Comparison of ENCODE assay signal across 10 mouse cellular contexts in the genomic region with DNA sequence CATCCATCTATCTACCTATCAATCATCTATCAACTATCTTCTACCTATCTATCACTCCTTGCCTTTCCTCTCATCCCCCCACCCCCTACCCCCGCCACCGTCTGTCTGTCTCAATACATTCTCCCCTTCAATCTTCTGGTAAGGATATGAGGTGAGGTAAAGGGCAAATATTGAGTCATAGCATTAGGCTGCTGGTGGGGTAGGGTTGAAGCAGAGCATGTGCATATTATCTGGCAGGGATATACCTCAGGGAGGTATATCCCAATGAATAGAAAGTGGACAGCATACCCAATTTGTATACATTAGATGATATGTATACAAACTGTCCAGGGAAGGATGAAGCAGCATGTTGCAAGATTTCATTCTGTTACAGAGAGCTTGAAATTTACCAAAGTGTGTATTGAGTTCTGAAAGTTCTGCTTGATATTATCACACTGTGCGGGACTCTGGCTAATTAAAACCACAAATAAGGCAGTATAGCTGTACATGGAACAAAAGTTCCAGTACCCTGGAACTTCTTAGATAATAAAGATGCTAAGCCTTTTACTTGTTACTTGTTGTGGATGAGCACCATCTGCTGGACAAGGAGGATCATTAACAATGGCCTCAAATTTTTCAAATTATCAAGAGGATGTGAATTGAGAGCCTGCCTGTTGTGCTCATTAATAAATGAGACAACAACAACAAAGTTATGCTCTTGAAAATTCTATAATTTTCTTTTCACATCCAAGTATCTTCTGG.
DNase-seq lines count a peak whose midpoint lies in the region; ATAC-seq and TF ChIP-seq lines count a peak whose summit lies in the region.
"Had no signal": no experiment of that assay in that cellular context is flagged by ENCODE, and none has a peak within 500 bp of the region (broad histone marks: within the 10 kb centered on the region; RNA-seq: fewer than 3 reads in every experiment).

No protein-coding gene starts in this region.

- TF ChIP-seq POLR2A in brain, embryonic 14.5 days (IDR thresholded peaks at IDR 0.05; ENCODE audit: borderline replicate concordance, extremely low read depth, insufficient read depth, insufficient read length, poor library complexity, severe bottlenecking) = no peak

- peak; percentile 72 for DNase-seq in embryonic facial prominence, embryonic 11.5 days (ENCODE audit: low spot score)
- DNase-seq in embryonic facial prominence, embryonic 10.5 days (ENCODE audit: low spot score) = no peak
- peak; percentile 47 for DNase-seq in 3T3-L1 (ENCODE audit: low read depth, low spot score)
- DNase-seq in brain, embryonic 14.5 days (ENCODE audit: low read depth) = peak; percentile 89
- DNase-seq in hindlimb bud, embryonic 11.5 days (ENCODE audit: extremely low spot score, low read depth, low spot score) = peak; percentile 16
- DNase-seq in splenic B cell, adult 2 months (ENCODE audit: low read depth, low spot score) = peak; percentile 66
- no peak for DNase-seq in urinary bladder, postnatal 36 days (ENCODE audit: low spot score in 2 of 2)
- DNase-seq in heart, adult 11 months = no peak

- H3K4me3 ChIP-seq in embryonic facial prominence, embryonic 11.5 days (ENCODE audit: low read depth, low read length) = no peak overlapping the region
- no peak overlapping the region for H3K4me3 ChIP-seq in embryonic facial prominence, embryonic 10.5 days
- H3K4me3 ChIP-seq: heart, embryonic 15.5 days; megakaryocyte, embryonic 14.5 days had no signal

- H3K4me2 ChIP-seq in embryonic facial prominence, embryonic 11.5 days (ENCODE audit: low read depth, low read length) = no peak overlapping the region
- H3K4me2 ChIP-seq: heart, embryonic 15.5 days had no signal

- no peaks in the 10 kb centered on the region for H3K9me3 ChIP-seq in embryonic facial prominence, embryonic 11.5 days (replicated peaks; ENCODE audit: control insufficient read depth, low read length)
- H3K9me3 ChIP-seq in embryonic facial prominence, embryonic 10.5 days = no peaks in the 10 kb centered on the region
- H3K9me3 ChIP-seq: heart, embryonic 15.5 days; megakaryocyte, embryonic 14.5 days had no signal

- H3K9ac ChIP-seq in embryonic facial prominence, embryonic 11.5 days (replicated peaks; ENCODE audit: low read length) = no peak overlapping the region
- H3K9ac ChIP-seq: heart, embryonic 15.5 days had no signal

- ATAC-seq in embryonic facial prominence, embryonic 11.5 days (replicated peaks; ENCODE audit: insufficient number of reproducible peaks, low FRiP score, low TSS enrichment, low read depth) = no peak

- H3K27me3 ChIP-seq in embryonic facial prominence, embryonic 11.5 days (ENCODE audit: control insufficient read depth, insufficient read depth, low read length) = no peaks in the 10 kb centered on the region
- H3K27me3 ChIP-seq in embryonic facial prominence, embryonic 10.5 days (replicated peaks; ENCODE audit: low read depth, poor library complexity, severe bottlenecking) = no peaks in the 10 kb centered on the region
- H3K27me3 ChIP-seq in splenic B cell, adult 2 months (ENCODE audit: control insufficient read depth, insufficient read depth, low read length, poor library complexity, severe bottlenecking) = no peaks in the 10 kb centered on the region
- H3K27me3 ChIP-seq: heart, embryonic 15.5 days; megakaryocyte, embryonic 14.5 days had no signal

- H3K4me1 ChIP-seq in embryonic facial prominence, embryonic 11.5 days (ENCODE audit: control insufficient read depth, insufficient read depth, low read length) = no peaks in the 10 kb centered on the region
- no peaks in the 10 kb centered on the region for H3K4me1 ChIP-seq in embryonic facial prominence, embryonic 10.5 days
- H3K4me1 ChIP-seq: heart, embryonic 15.5 days; megakaryocyte, embryonic 14.5 days had no signal

- 71% methylated on average over 3 of the region's 3 CpGs for WGBS in embryonic facial prominence, embryonic 11.5 days
- WGBS in embryonic facial prominence, embryonic 10.5 days = 70% methylated on average over 3 of the region's 3 CpGs

- no peak overlapping the region for H3K27ac ChIP-seq in embryonic facial prominence, embryonic 11.5 days (replicated peaks; ENCODE audit: low read depth, low read length)
- H3K27ac ChIP-seq in embryonic facial prominence, embryonic 10.5 days (replicated peaks) = no peak overlapping the region
- H3K27ac ChIP-seq: heart, embryonic 15.5 days had no signal

- no peaks in the 10 kb centered on the region for H3K36me3 ChIP-seq in embryonic facial prominence, embryonic 11.5 days (replicated peaks; ENCODE audit: control insufficient read depth, insufficient read depth, low read depth, low read length)
- H3K36me3 ChIP-seq in embryonic facial prominence, embryonic 10.5 days (replicated peaks) = no peaks in the 10 kb centered on the region
- H3K36me3 ChIP-seq in splenic B cell, adult 2 months (ENCODE audit: control insufficient read depth, insufficient read depth, low read length, poor library complexity, severe bottlenecking) = no peaks in the 10 kb centered on the region
- H3K36me3 ChIP-seq: heart, embryonic 15.5 days had no signal

- TF ChIP-seq CTCF in brain, embryonic 14.5 days (IDR thresholded peaks at IDR 0.05; ENCODE audit: borderline replicate concordance, extremely low read depth, insufficient read depth, insufficient read length) = peak; percentile 19; the same call in 1 of the 2 replicates

Comparison
In these comparisons a context has a peak if more than half of its experiments do, and no peak if none do; other contexts are left out.
1. DNase-seq: peak in embryonic facial prominence, embryonic 11.5 days (single experiment), 3T3-L1 (single experiment), brain, embryonic 14.5 days (single experiment), hindlimb bud, embryonic 11.5 days (single experiment) and splenic B cell, adult 2 months (single experiment); none in embryonic facial prominence, embryonic 10.5 days (single experiment), urinary bladder, postnatal 36 days (0 of 2) and heart, adult 11 months (single experiment).